Mouse (Mus musculus): ENCODE measurements at regions not wholly inside any gene's neighbourhood (a gene's known extent, or its start where the extent isn't known, plus 50 kb on each side); places are given as distances from the start of the nearest gene placed in this dataset.

GRCm38 (mm10) chr8:8044296-8044695 lies 616.7 kb downstream of the Efnb2 start:
- DNase-seq = no peak

- DNase-seq = no peak
These were observed 623.1 kb downstream of the Efnb2 start for GRCm38 (mm10) chr8:8037929-8038328.

- no peak for DNase-seq
These were observed 649.9 kb downstream of the Efnb2 start for GRCm38 (mm10) chr8:8011151-8011550.

- no peak for DNase-seq
These were observed 666.1 kb downstream of the Efnb2 start for GRCm38 (mm10) chr8:7994905-7995304.

GRCm38 (mm10) chr8:7988820-7989219 lies 672.2 kb downstream of the Efnb2 start:
- no peak for DNase-seq

- DNase-seq = no peak
These were observed 684.0 kb downstream of the Efnb2 start for GRCm38 (mm10) chr8:7977020-7977419.

- DNase-seq = no peak
These were observed 687.3 kb downstream of the Efnb2 start for GRCm38 (mm10) chr8:7973791-7974190.

- DNase-seq = no peak
These were observed 696.8 kb downstream of the Efnb2 start for GRCm38 (mm10) chr8:7964276-7964675.

GRCm38 (mm10) chr8:7956745-7957144 lies 704.3 kb downstream of the Efnb2 start:
- DNase-seq = no peak

- DNase-seq = no peak
These were observed 706.2 kb downstream of the Efnb2 start for GRCm38 (mm10) chr8:7954851-7955250.

GRCm38 (mm10) chr8:7945966-7946775 lies 714.9 kb downstream of the Efnb2 start:
- no peak for DNase-seq

GRCm38 (mm10) chr8:7936596-7936995 lies 724.4 kb downstream of the Efnb2 start:
- no peak for DNase-seq

- DNase-seq = no peak
These were observed 741.6 kb downstream of the Efnb2 start for GRCm38 (mm10) chr8:7919416-7919815.

GRCm38 (mm10) chr8:7894338-7894737 lies 766.7 kb downstream of the Efnb2 start:
- DNase-seq = no peak

- no peak for DNase-seq
These were observed 807.9 kb downstream of the Efnb2 start for GRCm38 (mm10) chr8:7853169-7853568.

- no peak for DNase-seq
These were observed 810.5 kb downstream of the Efnb2 start for GRCm38 (mm10) chr8:7850573-7850972.

GRCm38 (mm10) chr8:7831948-7832347 lies 829.1 kb downstream of the Efnb2 start:
- no peak for DNase-seq

GRCm38 (mm10) chr8:7827811-7828210 lies 833.2 kb downstream of the Efnb2 start:
- no peak for DNase-seq

- DNase-seq = no peak
These were observed 852.6 kb downstream of the Efnb2 start for GRCm38 (mm10) chr8:7808395-7808794.

GRCm38 (mm10) chr8:7799221-7799620 lies 861.8 kb downstream of the Efnb2 start:
- peak; percentile 40 for DNase-seq

GRCm38 (mm10) chr8:7796156-7796555 lies 864.9 kb downstream of the Efnb2 start:
- no peak for DNase-seq

- DNase-seq = no peak
These were observed 897.2 kb downstream of the Efnb2 start for GRCm38 (mm10) chr8:7763820-7764219.

GRCm38 (mm10) chr8:7760987-7761386 lies 900.1 kb downstream of the Efnb2 start:
- no peak for DNase-seq

- no peak for DNase-seq
These were observed 928.3 kb downstream of the Efnb2 start for GRCm38 (mm10) chr8:7732726-7733125.

GRCm38 (mm10) chr8:7721880-7722279 lies 939.2 kb downstream of the Efnb2 start:
- DNase-seq = no peak
